Mouse (Mus musculus): Measurements from ENCODE around the gene Hdgfl2. TPM values are rescaled to one million over a fixed set of nuclear protein-coding genes. Genes with fewer than 3 reads are reported as not detected.
"Not testable (repeated sequence)": the region's sequence is repeated elsewhere in the genome, so short reads cannot be mapped to it uniquely, and the experiment has no call there.

The Hdgfl2 gene
- polyA plus RNA-seq, 1 experiment from 2014 or later = 43.0 TPM

DNA sequence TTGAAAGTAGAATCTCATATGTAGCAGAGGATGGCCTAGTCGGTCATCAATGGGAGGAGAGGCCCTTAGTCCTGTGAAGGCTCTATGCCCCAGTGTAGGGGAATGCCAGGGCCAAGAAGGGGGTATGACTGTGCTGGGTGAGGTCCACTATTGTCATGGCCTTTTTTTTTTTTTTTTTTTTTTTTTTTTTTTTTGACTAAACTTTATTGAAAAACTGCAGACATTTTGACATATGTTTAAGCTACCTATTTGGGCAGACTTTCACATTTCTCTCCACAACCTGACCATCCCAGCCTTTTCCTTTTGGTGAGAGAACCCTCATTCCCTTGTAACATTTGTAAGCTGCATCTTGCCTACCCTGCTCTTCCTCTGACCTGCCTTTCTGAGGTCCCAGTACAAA lies 12.9 kb downstream of the Hdgfl2 start:
- H3K9me3 ChIP-seq (replicated peaks) = no peaks in the 10 kb centered on the region
- no peak for ATAC-seq (ENCODE audit: insufficient read depth)

DNA sequence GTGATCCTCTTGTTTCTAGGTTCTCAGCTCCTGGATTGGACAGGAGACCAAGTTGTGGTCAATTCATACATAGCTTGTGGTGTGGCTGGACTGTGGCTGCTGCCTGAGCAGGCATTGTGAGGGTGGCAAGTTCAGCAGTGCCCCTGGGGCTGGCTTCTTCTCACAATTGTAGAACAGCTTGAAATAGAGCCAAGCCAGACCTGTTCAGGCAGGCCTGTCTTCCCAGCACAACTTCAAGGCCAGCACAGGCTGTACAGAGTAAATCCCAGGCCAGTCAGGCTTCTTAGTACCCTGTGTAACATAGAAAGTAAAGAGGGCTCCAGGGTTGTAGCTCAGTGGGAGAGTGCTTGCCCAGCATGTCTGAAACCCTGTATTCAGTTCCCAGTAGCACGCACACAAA lies 13.4 kb downstream of the Hdgfl2 start:
- peaks cover 60% of the 10 kb centered on the region for H3K36me3 ChIP-seq (replicated peaks)
- 68% methylated on average over 1 of the region's 1 CpGs for WGBS (ENCODE audit: insufficient replicate concordance)
- H3K27ac ChIP-seq (replicated peaks) = no peak overlapping the region
- H3K9ac ChIP-seq = no peak overlapping the region
- H3K27me3 ChIP-seq = no peaks in the 10 kb centered on the region
- no peaks in the 10 kb centered on the region for H3K9me3 ChIP-seq (replicated peaks)
- H3K4me1 ChIP-seq (replicated peaks) = no peaks in the 10 kb centered on the region
- H3K4me3 ChIP-seq (replicated peaks) = no peak overlapping the region
- ATAC-seq (ENCODE audit: insufficient read depth) = no peak
- no peak overlapping the region for H3K4me2 ChIP-seq

More for the DNA sequence above, 12.9 kb downstream of the Hdgfl2 start:
- Histone ChIP-seq H3K4me1 (replicated peaks) (no peaks in the 10 kb centered on the region), H3K4me3 (replicated peaks) (no peak overlapping the region), H3K36me3 (replicated peaks) (peaks cover 59% of the 10 kb centered on the region), H3K27ac (replicated peaks) (no peak overlapping the region), H3K27me3 (no peaks in the 10 kb centered on the region), H3K4me2 (no peak overlapping the region), H3K9ac (no peak overlapping the region)
- 64% methylated on average over 1 of the region's 1 CpGs for WGBS (ENCODE audit: insufficient replicate concordance)

DNA sequence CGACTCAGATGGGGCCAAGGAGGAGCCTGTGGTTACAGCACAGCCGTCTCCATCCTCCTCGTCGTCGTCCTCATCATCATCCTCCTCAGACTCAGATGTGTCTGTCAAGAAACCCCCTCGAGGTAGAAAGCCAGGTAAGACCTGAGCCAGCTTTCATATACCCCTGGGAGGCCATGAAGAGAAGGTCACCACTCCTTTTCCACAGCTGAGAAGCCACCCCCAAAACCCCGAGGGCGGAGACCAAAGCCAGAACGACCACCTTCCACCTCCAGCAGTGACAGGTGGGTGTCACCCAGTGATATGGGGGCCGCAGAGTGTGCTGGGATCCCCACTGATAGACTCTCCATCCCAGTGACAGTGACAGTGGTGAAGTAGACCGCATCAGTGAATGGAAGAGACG lies 17.4 kb downstream of the Hdgfl2 start:
- H3K27ac ChIP-seq (replicated peaks) = no peak overlapping the region
- no peaks in the 10 kb centered on the region for H3K27me3 ChIP-seq
- no peaks in the 10 kb centered on the region for H3K4me1 ChIP-seq (replicated peaks)
- H3K4me2 ChIP-seq = no peak overlapping the region
- 79% methylated on average over 12 of the region's 12 CpGs for WGBS (ENCODE audit: insufficient replicate concordance)
- no peak for ATAC-seq (ENCODE audit: insufficient read depth)
- H3K9ac ChIP-seq = no peak overlapping the region
- H3K4me3 ChIP-seq (replicated peaks) = no peak overlapping the region
- peaks cover 88% of the 10 kb centered on the region for H3K36me3 ChIP-seq (replicated peaks)
- no peaks in the 10 kb centered on the region for H3K9me3 ChIP-seq (replicated peaks)

DNA sequence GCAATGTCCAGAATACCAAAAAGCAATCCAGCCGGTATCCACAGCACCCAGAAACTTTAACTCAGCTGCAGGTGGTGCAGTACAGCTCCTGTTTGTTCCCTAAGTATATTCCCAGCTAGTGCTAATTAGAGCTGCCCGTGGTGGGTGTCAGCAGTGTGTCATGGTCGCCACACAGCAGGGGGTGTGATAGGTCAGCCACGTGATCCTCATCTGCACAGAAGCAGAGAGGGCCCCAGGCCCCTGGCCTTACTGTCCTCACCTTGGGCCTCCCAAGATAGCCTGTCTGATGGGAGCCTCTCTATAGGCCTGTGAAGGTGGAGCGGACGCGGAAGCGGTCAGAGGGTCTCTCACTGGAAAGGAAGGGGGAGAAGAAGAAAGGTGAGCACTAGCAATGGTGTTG lies 18.7 kb downstream of the Hdgfl2 start:
- no peak for ATAC-seq (ENCODE audit: insufficient read depth)
- Histone ChIP-seq H3K27ac (replicated peaks) (no peak overlapping the region), H3K9me3 (replicated peaks) (no peaks in the 10 kb centered on the region), H3K4me1 (replicated peaks) (no peaks in the 10 kb centered on the region), H3K36me3 (replicated peaks) (peaks cover 90% of the 10 kb centered on the region), H3K9ac (no peak overlapping the region), H3K4me3 (replicated peaks) (no peak overlapping the region), H3K4me2 (no peak overlapping the region), H3K27me3 (no peaks in the 10 kb centered on the region)
- WGBS (ENCODE audit: insufficient replicate concordance) = 79% methylated on average over 8 of the region's 8 CpGs

DNA sequence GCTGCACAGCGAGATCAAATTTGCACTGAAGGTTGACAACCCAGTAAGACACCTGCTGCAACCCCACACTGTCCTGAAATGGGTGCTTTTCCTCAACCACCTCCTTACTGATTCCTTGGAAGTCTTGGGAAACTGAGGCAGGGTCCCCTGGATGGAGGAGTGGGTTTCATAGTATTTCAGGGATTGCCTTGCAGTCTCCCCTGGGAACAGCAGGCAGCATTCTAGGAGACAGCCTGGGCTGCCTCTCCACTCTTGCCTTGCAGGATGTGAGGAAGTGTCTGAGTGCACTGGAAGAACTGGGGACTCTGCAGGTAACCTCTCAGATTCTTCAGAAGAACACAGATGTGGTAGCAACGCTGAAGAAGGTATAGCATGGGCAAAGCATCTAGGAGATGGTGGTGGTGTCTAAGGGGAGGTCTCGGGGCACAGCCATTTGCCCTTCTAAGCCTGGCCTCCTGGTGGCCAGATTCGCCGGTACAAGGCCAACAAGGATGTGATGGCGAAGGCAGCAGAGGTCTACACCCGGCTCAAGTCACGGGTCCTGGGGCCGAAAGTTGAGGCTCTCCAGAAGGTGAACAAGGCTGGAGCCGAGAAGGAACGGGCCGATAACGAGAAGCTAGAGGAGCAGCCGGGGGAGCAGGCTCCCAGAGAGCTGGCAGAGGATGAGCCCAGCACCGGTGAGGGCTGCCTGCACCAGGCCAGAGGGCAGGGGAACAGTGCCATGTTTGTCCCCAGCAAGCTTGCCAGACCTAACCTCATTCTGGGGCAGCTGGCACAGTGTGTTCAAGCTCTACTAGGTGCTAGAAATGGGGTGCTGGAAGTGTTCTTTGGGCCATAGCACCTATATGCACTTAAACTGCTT lies 19.5 kb downstream of the Hdgfl2 start:
- Histone ChIP-seq H3K9me3 (replicated peaks) (no peaks in the 10 kb centered on the region), H3K4me2 (no peak overlapping the region), H3K4me1 (replicated peaks) (no peaks in the 10 kb centered on the region), H3K27me3 (no peaks in the 10 kb centered on the region), H3K4me3 (replicated peaks) (no peak overlapping the region), H3K9ac (no peak overlapping the region), H3K36me3 (replicated peaks) (peaks cover 83% of the 10 kb centered on the region), H3K27ac (replicated peaks) (no peak overlapping the region)
- WGBS (ENCODE audit: insufficient replicate concordance) = 89% methylated on average over 15 of the region's 15 CpGs
- no peak for ATAC-seq (ENCODE audit: insufficient read depth)

DNA sequence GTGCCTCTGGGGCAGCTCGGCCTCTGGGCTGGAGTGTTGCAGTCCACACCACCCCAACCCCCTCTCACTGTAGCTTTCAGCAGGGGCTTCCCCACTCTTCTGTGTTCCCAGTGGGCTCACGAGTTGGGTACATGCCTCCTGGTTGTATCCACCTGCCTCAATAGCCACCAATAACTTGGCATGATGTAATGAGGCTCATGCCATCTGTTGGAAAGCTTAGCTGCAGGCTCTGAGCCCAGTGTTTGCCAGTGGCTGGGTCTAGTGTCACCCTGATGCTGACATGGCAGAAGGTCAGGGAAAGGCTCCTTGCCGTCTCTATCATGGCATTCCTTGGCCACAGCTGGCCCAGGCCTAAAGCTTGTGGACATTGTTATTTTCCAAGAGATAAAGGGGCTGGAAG lies 21.4 kb downstream of the Hdgfl2 start:
- Histone ChIP-seq H3K36me3 (replicated peaks) (peaks cover 70% of the 10 kb centered on the region), H3K9ac (no peak overlapping the region), H3K9me3 (replicated peaks) (no peaks in the 10 kb centered on the region), H3K27me3 (no peaks in the 10 kb centered on the region), H3K4me2 (no peak overlapping the region), H3K4me3 (replicated peaks) (no peak overlapping the region), H3K4me1 (replicated peaks) (no peaks in the 10 kb centered on the region), H3K27ac (replicated peaks) (no peak overlapping the region)
- WGBS (ENCODE audit: insufficient replicate concordance) = 87% methylated on average over 3 of the region's 3 CpGs
- ATAC-seq (ENCODE audit: insufficient read depth) = no peak

DNA sequence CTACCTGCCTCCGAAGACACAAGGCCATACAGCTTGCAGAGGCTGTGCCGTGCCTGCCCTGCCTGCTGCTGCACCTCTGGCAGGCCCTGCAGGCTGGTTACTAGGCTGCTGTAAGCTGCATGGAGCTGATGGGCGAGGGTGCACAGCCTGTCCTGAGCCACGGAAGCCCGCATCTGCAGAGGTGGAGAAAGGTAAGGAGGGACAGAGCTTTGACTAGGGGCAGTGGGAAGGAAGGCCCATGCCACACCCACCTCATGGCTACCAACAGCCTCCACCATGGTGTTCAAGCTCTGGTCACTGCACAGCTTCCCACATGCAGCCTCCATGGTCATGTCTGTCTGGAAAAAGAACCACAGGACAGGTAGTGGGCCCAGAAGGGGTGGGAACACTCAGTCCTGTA lies 22.7 kb downstream of the Hdgfl2 start:
- Histone ChIP-seq H3K4me1 (replicated peaks) (no peaks in the 10 kb centered on the region), H3K36me3 (replicated peaks) (peaks cover 57% of the 10 kb centered on the region), H3K27ac (replicated peaks) (no peak overlapping the region), H3K4me2 (no peak overlapping the region), H3K9me3 (replicated peaks) (no peaks in the 10 kb centered on the region), H3K27me3 (no peaks in the 10 kb centered on the region), H3K9ac (no peak overlapping the region), H3K4me3 (replicated peaks) (no peak overlapping the region)
- ATAC-seq (ENCODE audit: insufficient read depth) = no peak
- WGBS (ENCODE audit: insufficient replicate concordance) = 72% methylated on average over 5 of the region's 5 CpGs

DNA sequence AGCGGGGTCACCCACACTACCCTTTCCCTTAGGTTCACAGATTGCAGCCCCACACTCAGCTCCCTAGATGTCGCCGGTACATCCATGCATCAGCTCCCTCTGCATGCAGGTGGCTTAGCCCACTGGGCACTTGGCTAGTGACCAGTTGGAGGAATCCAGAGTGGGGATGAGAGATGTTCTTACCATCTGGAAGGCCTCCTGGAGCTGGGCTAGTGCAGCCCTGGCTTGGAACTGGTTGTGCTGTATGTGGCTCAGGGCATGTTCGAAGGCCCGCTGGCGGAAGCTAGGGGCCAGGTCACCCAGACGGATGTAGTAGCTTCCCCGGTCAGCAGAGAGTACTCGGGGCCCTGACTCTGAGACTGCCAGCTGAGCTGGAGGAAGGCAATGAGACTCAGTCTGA lies 23.5 kb downstream of the Hdgfl2 start:
- no peaks in the 10 kb centered on the region for H3K4me1 ChIP-seq (replicated peaks)
- H3K4me3 ChIP-seq (replicated peaks) = no peak overlapping the region
- no peak overlapping the region for H3K4me2 ChIP-seq
- H3K27me3 ChIP-seq = no peaks in the 10 kb centered on the region
- WGBS (ENCODE audit: insufficient replicate concordance) = 85% methylated on average over 9 of the region's 9 CpGs
- H3K9ac ChIP-seq = no peak overlapping the region
- no peak overlapping the region for H3K27ac ChIP-seq (replicated peaks)
- peaks cover 49% of the 10 kb centered on the region for H3K36me3 ChIP-seq (replicated peaks)
- no peaks in the 10 kb centered on the region for H3K9me3 ChIP-seq (replicated peaks)
- ATAC-seq (ENCODE audit: insufficient read depth) = no peak

DNA sequence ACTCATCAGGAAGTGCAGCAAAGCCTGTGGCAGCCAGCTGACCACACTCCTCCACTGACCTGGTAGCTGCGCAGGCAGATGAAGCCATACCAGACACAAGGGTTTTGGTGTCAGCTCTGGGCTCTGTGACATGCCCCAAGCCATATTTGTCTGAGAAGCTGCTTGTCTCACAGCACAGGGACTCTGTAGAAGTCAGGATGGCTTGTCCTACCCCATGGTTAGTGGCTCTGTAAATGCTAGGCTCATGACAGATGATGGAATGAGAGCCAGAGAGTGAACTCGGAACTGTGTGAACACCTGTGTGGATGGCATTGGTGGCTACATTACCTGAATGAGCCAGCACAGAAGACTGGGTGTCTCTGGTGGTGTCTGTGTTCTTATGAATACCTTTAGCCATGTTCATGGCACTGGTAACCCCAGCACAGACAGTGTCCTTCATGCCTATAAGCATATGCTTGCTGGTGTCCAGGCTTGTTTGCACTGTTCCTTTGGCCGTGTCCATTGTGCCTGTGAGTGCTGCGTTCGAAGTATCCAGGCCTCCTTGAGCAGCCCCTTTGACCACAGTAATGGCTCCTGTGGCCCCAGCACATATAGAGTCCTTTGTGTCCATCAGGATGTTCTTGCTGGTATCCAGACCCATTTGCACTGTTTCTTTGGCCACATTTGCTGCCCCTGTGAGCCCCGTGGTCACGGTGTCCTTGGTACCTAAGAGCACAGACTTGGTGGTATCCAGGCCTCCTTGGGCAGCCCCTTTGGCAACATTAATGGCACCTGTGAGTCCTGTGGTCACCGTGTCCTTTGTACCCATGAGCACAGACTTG lies 24.2 kb downstream of the Hdgfl2 start:
- Histone ChIP-seq H3K36me3 (replicated peaks) (peaks cover 41% of the 10 kb centered on the region), H3K27ac (replicated peaks) (no peak overlapping the region), H3K27me3 (no peaks in the 10 kb centered on the region), H3K9ac (no peak overlapping the region), H3K4me1 (replicated peaks) (no peaks in the 10 kb centered on the region), H3K9me3 (replicated peaks) (no peaks in the 10 kb centered on the region), H3K4me2 (no peak overlapping the region), H3K4me3 (replicated peaks) (no peak overlapping the region)
- ATAC-seq (ENCODE audit: insufficient read depth) = no peak
- WGBS (ENCODE audit: insufficient replicate concordance) = 84% methylated on average over 8 of the region's 8 CpGs

DNA sequence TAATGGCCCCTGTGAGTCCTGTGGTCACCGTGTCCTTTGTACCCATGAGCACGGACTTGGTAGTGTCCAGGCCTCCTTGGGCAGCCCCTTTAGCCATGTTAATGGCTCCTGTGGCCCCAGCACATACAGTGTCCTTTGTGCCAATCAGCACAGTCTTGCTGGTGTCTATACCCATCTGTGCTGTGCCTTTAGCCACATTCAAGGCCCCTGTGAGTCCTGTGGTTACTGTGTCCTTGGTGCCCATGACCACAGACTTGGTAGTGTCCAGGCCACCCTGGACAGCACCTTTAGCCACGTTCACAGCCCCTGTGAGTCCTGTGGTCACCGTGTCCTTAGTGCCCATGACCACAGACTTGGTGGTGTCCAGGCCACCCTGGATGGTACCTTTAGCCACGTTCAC lies 25.4 kb downstream of the Hdgfl2 start:
- H3K4me1 ChIP-seq (replicated peaks); H3K27me3 ChIP-seq; H3K9me3 ChIP-seq (replicated peaks); ATAC-seq (ENCODE audit: insufficient read depth); H3K9ac ChIP-seq; H3K27ac ChIP-seq (replicated peaks); H3K4me2 ChIP-seq; H3K4me3 ChIP-seq (replicated peaks): not testable (repeated sequence)
- H3K36me3 ChIP-seq (replicated peaks) = peaks cover 30% of the 10 kb centered on the region
- 71% methylated on average over 3 of the region's 5 CpGs for WGBS (ENCODE audit: insufficient replicate concordance)

DNA sequence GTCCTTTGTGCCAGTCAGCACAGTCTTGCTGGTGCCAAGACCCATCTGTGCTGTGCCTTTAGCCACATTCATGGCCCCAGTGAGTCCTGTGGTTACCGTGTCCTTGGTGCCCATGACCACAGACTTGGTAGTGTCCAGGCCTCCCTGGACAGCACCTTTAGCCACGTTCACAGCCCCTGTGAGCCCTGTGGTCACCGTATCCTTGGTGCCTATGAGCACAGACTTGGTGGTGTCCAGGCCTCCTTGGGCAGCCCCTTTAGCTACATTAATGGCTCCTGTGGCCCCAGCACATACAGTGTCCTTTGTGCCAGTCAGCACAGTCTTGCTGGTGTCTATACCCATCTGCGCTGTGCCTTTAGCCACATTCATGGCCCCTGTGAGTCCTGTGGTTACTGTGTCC lies 27.0 kb downstream of the Hdgfl2 start:
- 81% methylated on average over 4 of the region's 4 CpGs for WGBS (ENCODE audit: insufficient replicate concordance)
- H3K4me1 ChIP-seq (replicated peaks); H3K27me3 ChIP-seq; ATAC-seq (ENCODE audit: insufficient read depth); H3K4me2 ChIP-seq; H3K9ac ChIP-seq; H3K27ac ChIP-seq (replicated peaks); H3K4me3 ChIP-seq (replicated peaks); H3K9me3 ChIP-seq (replicated peaks): not testable (repeated sequence)
- peaks cover 15% of the 10 kb centered on the region for H3K36me3 ChIP-seq (replicated peaks)

Data from liver, embryonic 15.5 days (tissue).